In the genomic region with DNA sequence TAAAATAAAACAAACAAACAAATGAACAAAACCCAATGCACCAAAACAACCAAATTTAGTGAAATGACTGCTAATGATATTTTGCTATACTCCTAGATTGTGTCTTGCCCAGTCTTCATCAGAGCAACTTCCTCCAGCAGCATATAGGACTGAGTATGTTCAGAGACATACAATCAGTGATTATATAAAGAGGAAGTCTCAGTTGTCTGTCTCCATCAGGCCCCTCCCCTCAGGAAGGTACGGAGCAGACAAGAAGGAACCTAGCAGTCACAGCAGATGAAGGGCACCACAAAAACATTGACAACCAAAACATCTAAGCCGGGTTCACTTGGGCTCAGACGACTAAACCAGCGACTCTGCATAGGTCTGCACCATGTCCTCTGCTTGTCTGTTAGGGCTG, we compare ENCODE assay signal across 26 mouse cellular contexts.
DNase-seq lines count a peak whose midpoint lies in the region; ATAC-seq and TF ChIP-seq lines count a peak whose summit lies in the region.
"Had no signal": no experiment of that assay in that cellular context is flagged by ENCODE, and none has a peak within 500 bp of the region (broad histone marks: within the 10 kb centered on the region; RNA-seq: fewer than 3 reads in every experiment).

No protein-coding gene starts in this region.

- no peak for ATAC-seq in frontal cortex, adult (ENCODE audit: low TSS enrichment)
- no peak for ATAC-seq in midbrain, embryonic 11.5 days (ENCODE audit: low FRiP score)
- ATAC-seq: activated CD4-positive, CD25-positive, alpha-beta regulatory T cell, adult 4 months; CD4-positive, CD25-positive, alpha-beta regulatory T cell, adult 4 months; Patski had no signal

- TF ChIP-seq CTCF in MEL (IDR thresholded peaks at IDR 0.05 in 2 of 3, conservative IDR thresholded peaks at IDR 0.05 in 1 of 3; ENCODE audit: control insufficient read depth in 1 of 3, insufficient read depth in 1 of 3, low read depth in 2 of 3, low read length in 3 of 3, poor library complexity in 1 of 3, severe bottlenecking in 1 of 3): no peak
- no peak for TF ChIP-seq CTCF in heart, adult 2 months (IDR thresholded peaks at IDR 0.05)

- TF ChIP-seq POLR2A in MEL (IDR thresholded peaks at IDR 0.05; ENCODE audit: control insufficient read depth in 1 of 2, insufficient read depth in 1 of 2, low read depth in 1 of 2, low read length in 2 of 2, poor library complexity in 1 of 2): no peak
- TF ChIP-seq POLR2A in heart, adult 2 months (IDR thresholded peaks at IDR 0.05; ENCODE audit: insufficient read depth, low read depth, low read length): no peak

- peak overlapping the region in 1 of 2 experiments; percentile 47; a peak in 2 of 4 replicates for H3K4me3 ChIP-seq in MEL (ENCODE audit: control insufficient read depth in 1 of 2, insufficient read depth in 1 of 2, low read depth in 2 of 2, low read length in 2 of 2)
- H3K4me3 ChIP-seq in heart, adult 2 months: no peak overlapping the region
- H3K4me3 ChIP-seq in heart, embryonic 10.5 days: no peak overlapping the region
- H3K4me3 ChIP-seq in midbrain, embryonic 11.5 days (ENCODE audit: low read depth, low read length): no peak overlapping the region

- peaks cover 0 to 3% of the 10 kb centered on the region in 2 experiments; a peak in 1 of 4 replicates for H3K36me3 ChIP-seq in MEL (ENCODE audit: control insufficient read depth in 1 of 2, insufficient read depth in 2 of 2, low read length in 2 of 2)
- H3K36me3 ChIP-seq in heart, adult 2 months (ENCODE audit: control insufficient read depth, insufficient read depth, low read length): no peaks in the 10 kb centered on the region
- no peaks in the 10 kb centered on the region for H3K36me3 ChIP-seq in heart, embryonic 10.5 days
- H3K36me3 ChIP-seq in midbrain, embryonic 11.5 days (ENCODE audit: control insufficient read depth, insufficient read depth, low read length): no peaks in the 10 kb centered on the region
- H3K36me3 ChIP-seq: G1E had no signal

- TF ChIP-seq RAD21 in MEL (IDR thresholded peaks at IDR 0.05; ENCODE audit: low read depth, low read length): no peak

- H3K9ac ChIP-seq in MEL (ENCODE audit: control insufficient read depth, low read depth, low read length, poor library complexity, severe bottlenecking): no peak overlapping the region
- no peak overlapping the region for H3K9ac ChIP-seq in heart, adult 2 months (ENCODE audit: low read depth, low read length)
- no peak overlapping the region for H3K9ac ChIP-seq in midbrain, embryonic 11.5 days (ENCODE audit: low read length)

- H3K79me2 ChIP-seq in MEL (ENCODE audit: control insufficient read depth, insufficient read depth, low read length, poor library complexity): no peaks in the 10 kb centered on the region
- H3K79me2 ChIP-seq in heart, adult 2 months (replicated peaks; ENCODE audit: control insufficient read depth, insufficient read depth, low read length): no peaks in the 10 kb centered on the region

- TF ChIP-seq EP300 in MEL (IDR thresholded peaks at IDR 0.05; ENCODE audit: low read depth in 1 of 2, low read length in 2 of 2): no peak
- no peak for TF ChIP-seq EP300 in heart, adult 2 months (IDR thresholded peaks at IDR 0.05; ENCODE audit: insufficient read depth, low read depth, low read length)

- intact Hi-C loops in heart, adult 2 months (cut with DNase I): no loop called here

- H3K27me3 ChIP-seq in MEL (ENCODE audit: control insufficient read depth in 1 of 2, insufficient read depth in 2 of 2, low read length in 2 of 2): no peaks in the 10 kb centered on the region
- H3K27me3 ChIP-seq in heart, adult 2 months (ENCODE audit: control insufficient read depth, insufficient read depth, low read length): no peaks in the 10 kb centered on the region
- H3K27me3 ChIP-seq in heart, embryonic 10.5 days (ENCODE audit: insufficient read depth, poor library complexity, severe bottlenecking): no peaks in the 10 kb centered on the region
- H3K27me3 ChIP-seq in midbrain, embryonic 11.5 days (ENCODE audit: control insufficient read depth, insufficient read depth, low read length): no peaks in the 10 kb centered on the region
- H3K27me3 ChIP-seq: CH12.LX had no signal

- no peak overlapping the region for H3K27ac ChIP-seq in MEL (ENCODE audit: control insufficient read depth, low read depth, low read length)
- no peak overlapping the region for H3K27ac ChIP-seq in heart, adult 2 months
- no peak overlapping the region for H3K27ac ChIP-seq in heart, embryonic 10.5 days
- no peak overlapping the region for H3K27ac ChIP-seq in midbrain, embryonic 11.5 days (ENCODE audit: low read depth, low read length)

- H3K9me3 ChIP-seq in MEL (replicated peaks; ENCODE audit: insufficient read depth, low read length): no peaks in the 10 kb centered on the region
- H3K9me3 ChIP-seq in heart, embryonic 10.5 days: no peaks in the 10 kb centered on the region
- H3K9me3 ChIP-seq in midbrain, embryonic 11.5 days (ENCODE audit: control insufficient read depth, low read length): no peaks in the 10 kb centered on the region

- H3K4me1 ChIP-seq in MEL (ENCODE audit: control insufficient read depth in 1 of 2, insufficient read depth in 2 of 2, low read length in 2 of 2): no peaks in the 10 kb centered on the region
- H3K4me1 ChIP-seq in heart, adult 2 months (ENCODE audit: control insufficient read depth, insufficient read depth, low read length): no peaks in the 10 kb centered on the region
- H3K4me1 ChIP-seq in heart, embryonic 10.5 days: no peaks in the 10 kb centered on the region
- no peaks in the 10 kb centered on the region for H3K4me1 ChIP-seq in midbrain, embryonic 11.5 days (ENCODE audit: control insufficient read depth, insufficient read depth, low read length)

- WGBS in heart, adult 2 months: 57% methylated on average over 4 of the region's 4 CpGs
- 74% methylated on average over 4 of the region's 4 CpGs for WGBS in heart, embryonic 10.5 days
- WGBS in midbrain, embryonic 11.5 days: 88% methylated on average over 4 of the region's 4 CpGs

- no peak overlapping the region for H3K4me2 ChIP-seq in midbrain, embryonic 11.5 days

- DNase-seq in 416B (ENCODE audit: low read depth) (peak; percentile 7), A20 (ENCODE audit: low read depth, low spot score) (peak; percentile 76), MEL (ENCODE audit: low read depth, low spot score) (peak; percentile 80), MEL-GATA-1-ER (ENCODE audit: extremely low read depth, low read depth) (peak; percentile 56)
- no peak for DNase-seq in heart, adult 2 months
- no peak for DNase-seq in heart, embryonic 10.5 days (ENCODE audit: low spot score)
- DNase-seq in midbrain, embryonic 11.5 days (ENCODE audit: low spot score, missing footprints): no peak
- DNase-seq: adrenal gland, adult 2 months; adrenal gland, adult 8-10 months; adrenal gland, postnatal 10 days; adrenal gland, postnatal 14 days; adrenal gland, postnatal 25 days; adrenal gland, postnatal 36 days; B cell, adult 2 months; cerebellum, adult 11 months; cerebellum, adult 11-12 months; cerebellum, adult 18-20 months; cerebellum, adult 2 months; cerebellum, adult 8-10 months; cerebellum, adult 9-10 months had no signal

TF ChIP-seq in MEL, 35 proteins besides CTCF, POLR2A, EP300 and RAD21:
- TF ChIP-seq TBP (IDR thresholded peaks at IDR 0.05; ENCODE audit: low read depth, low read length) (peak; percentile 80), USF2 (IDR thresholded peaks at IDR 0.05; ENCODE audit: borderline replicate concordance in 1 of 2, insufficient read depth in 1 of 2, low read depth in 1 of 2, low read length in 2 of 2) (no peak), POLR2AphosphoS2 (IDR thresholded peaks at IDR 0.05; ENCODE audit: low read length) (no peak)

Comparison
In these comparisons a context has a peak if more than half of its experiments do, and no peak if none do; other contexts are left out.
1. DNase-seq: peak in 416B (single experiment), A20 (single experiment), MEL (single experiment) and MEL-GATA-1-ER (single experiment); none in heart, adult 2 months (0 of 2), heart, embryonic 10.5 days (single experiment) and midbrain, embryonic 11.5 days (single experiment).